Mouse (Mus musculus): ENCODE data around the gene Myoz2. TPM values are rescaled to one million over a fixed set of nuclear protein-coding genes. Genes with fewer than 3 reads are reported as not detected.

The Myoz2 gene
- polyA plus RNA-seq, 1 experiment: not detected

GRCm38 (mm10) chr3:122968391-122968790 is 66.4 kb downstream of the Myoz2 start:
- H3K4me3 ChIP-seq (replicated peaks): no peak overlapping the region
- TF ChIP-seq GATA1 (IDR thresholded peaks at IDR 0.05; ENCODE audit: low read length): no peak
- no peak for TF ChIP-seq TAL1 (IDR thresholded peaks at IDR 0.05; ENCODE audit: low read length)
- no peaks in the 10 kb centered on the region for H3K27me3 ChIP-seq (ENCODE audit: control insufficient read depth)
- no peaks in the 10 kb centered on the region for H3K9me3 ChIP-seq (ENCODE audit: control insufficient read depth, low read length)
- peaks cover 3% of the 10 kb centered on the region for H3K36me3 ChIP-seq (ENCODE audit: control insufficient read depth)
- H3K4me1 ChIP-seq (ENCODE audit: control insufficient read depth): no peaks in the 10 kb centered on the region

DNA sequence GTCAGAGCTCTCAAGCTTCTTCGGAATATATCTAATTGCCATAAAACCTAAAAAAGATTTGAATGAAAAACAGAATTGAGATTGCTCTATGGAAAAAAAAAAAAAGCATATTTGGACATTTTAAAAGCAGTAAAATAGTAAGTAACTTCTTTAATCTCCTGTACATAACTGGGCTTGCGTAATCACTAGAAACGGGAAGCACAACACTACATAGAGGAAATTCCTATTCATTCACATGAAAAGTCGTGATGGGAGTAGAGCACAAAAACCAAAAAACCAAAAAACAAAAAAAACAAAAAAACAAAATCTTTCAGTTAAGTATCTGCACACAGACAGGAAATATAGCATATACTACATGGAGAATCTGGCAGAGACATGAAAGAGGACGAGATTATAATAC is 70.5 kb downstream of the Myoz2 start:
- peaks cover 5% of the 10 kb centered on the region for H3K36me3 ChIP-seq (ENCODE audit: control insufficient read depth)
- TF ChIP-seq GATA1 (IDR thresholded peaks at IDR 0.05; ENCODE audit: low read length) (no peak), TAL1 (IDR thresholded peaks at IDR 0.05; ENCODE audit: low read length) (no peak)

More for the DNA sequence above, 70.5 kb downstream of the Myoz2 start:
- H3K9me3 ChIP-seq (ENCODE audit: control insufficient read depth, low read length): no peaks in the 10 kb centered on the region
- H3K27me3 ChIP-seq (ENCODE audit: control insufficient read depth): no peaks in the 10 kb centered on the region
- H3K4me1 ChIP-seq (ENCODE audit: control insufficient read depth): no peaks in the 10 kb centered on the region
- no peak overlapping the region for H3K4me3 ChIP-seq (replicated peaks)

Other genes starting within 250 kb of the Myoz2 start
- gene Fabp2, start 139.9 kb downstream of the Myoz2 start, polyA plus RNA-seq (2012): not detected in 2 replicates
- gene Gm10959, start 115.7 kb downstream of the Myoz2 start, polyA plus RNA-seq (2012): not detected in 2 replicates
- gene 1810037I17Rik, start 110.8 kb downstream of the Myoz2 start, polyA plus RNA-seq (2012): 13.1 and 15.7 TPM in 2 replicates
- 0.01 and 0.10 TPM in 2 replicates for gene Usp53, start 50.5 kb downstream of the Myoz2 start, polyA plus RNA-seq (2012)
- gene Synpo2, start 201.1 kb upstream of the Myoz2 start, polyA plus RNA-seq (2012): not detected in 2 replicates
- gene Sec24d, start 232.4 kb upstream of the Myoz2 start, polyA plus RNA-seq (2012): 0.06 and 0.08 TPM in 2 replicates